Mouse (Mus musculus): Measurements from ENCODE around the gene Dnajc10.

- TF ChIP-seq CTCF (IDR thresholded peaks at IDR 0.05; ENCODE audit: low read depth, low read length) (no peak), POLR2A (IDR thresholded peaks at IDR 0.05; ENCODE audit: extremely low read depth, insufficient read depth, low read length) (no peak)
Measured at GRCm38 (mm10) chr2:80273038-80273437, 42.2 kb upstream of the Dnajc10 start.
